Mouse (Mus musculus) ES-CJ7 (cell line): ENCODE data around the gene Arf5.

Experiments used
- DNase-seq: peaks from one replicate; pipeline ENCODE4 v3.0.0; 2011; ENCODE audit warnings: low read depth, low spot score

Gene Arf5

DNA sequence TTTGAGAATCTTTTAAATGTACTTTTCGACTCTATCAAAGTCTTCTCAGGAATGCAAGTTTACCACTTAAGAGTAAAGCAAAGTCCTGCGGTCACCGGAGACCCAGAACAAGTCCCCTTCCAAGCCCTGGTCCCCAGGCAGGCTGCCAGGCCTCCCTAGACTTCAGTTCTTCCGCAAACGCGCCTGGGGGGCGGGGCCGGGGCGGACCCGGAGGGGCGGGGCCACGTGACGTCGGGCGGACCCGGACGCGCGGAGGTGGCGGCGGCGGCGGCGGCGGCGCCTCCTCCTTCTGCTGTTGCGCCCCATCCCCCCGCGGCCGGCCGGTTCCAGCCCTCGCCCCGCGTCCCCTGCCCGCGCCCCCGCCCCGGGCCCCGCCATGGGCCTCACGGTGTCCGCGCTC is at the start of gene Arf5:
Arf5 (plus strand) TSS at position 248 of the 400 bp plus-strand sequence.
- peak; percentile 73 for DNase-seq

DNA sequence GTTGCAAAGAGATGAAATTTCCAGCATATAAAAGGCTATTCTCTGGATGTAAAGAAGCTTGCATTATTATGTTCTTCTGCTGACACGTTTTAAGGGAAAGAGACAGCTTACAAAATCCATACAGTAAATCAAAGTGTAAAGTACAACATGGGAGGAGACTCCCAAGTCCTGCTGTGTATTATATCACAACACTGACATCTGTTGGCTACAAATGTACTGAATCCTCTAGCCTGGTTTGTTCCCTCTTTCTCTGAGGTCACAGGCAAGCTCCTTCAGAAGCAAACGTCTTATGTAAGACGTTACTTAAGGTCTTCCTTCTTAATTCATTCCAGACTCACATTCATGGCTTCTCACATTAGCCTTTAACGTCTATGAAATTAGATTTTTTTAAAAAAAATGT is 41.4 kb upstream of the Arf5 start:
- no peak for DNase-seq

DNA sequence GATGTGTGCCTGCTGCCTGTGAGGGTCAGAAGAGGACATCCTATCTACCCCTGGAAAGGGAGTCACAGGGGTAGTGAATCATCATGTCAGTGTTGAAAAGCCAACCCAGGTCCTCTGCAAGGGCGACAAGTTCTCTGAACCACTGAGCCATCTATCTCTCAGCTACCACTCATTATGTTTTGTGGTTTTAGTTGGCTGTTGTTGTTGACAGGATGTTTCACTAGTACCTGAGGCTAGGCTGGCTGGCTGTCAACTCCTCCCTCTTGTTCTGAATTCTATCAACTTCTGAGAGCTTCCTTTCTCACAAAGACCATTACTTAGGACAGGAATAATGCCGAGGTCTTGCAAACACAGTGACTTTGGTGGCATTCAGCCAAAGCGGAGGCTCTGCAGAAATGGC is 38.2 kb upstream of the Arf5 start:
- DNase-seq: no peak

DNA sequence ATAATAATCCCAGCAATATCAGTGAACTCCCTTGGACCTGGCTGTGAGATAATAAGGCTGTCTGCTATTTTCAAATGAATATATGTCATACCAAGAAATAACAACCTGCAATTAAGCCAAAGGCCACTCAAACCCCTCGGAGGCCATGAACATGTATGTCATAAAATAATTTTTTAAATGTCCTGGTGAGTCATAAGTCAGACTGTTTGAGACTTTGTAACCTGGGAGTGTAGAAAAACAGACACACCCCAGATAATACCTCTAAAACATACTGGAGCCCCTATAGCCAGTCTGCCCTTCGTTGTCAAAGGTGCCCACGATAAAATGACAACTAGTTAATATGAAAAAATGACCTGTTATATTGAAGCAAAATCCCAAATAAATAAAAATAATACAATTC is 34.3 kb upstream of the Arf5 start:
- DNase-seq: no peak

DNA sequence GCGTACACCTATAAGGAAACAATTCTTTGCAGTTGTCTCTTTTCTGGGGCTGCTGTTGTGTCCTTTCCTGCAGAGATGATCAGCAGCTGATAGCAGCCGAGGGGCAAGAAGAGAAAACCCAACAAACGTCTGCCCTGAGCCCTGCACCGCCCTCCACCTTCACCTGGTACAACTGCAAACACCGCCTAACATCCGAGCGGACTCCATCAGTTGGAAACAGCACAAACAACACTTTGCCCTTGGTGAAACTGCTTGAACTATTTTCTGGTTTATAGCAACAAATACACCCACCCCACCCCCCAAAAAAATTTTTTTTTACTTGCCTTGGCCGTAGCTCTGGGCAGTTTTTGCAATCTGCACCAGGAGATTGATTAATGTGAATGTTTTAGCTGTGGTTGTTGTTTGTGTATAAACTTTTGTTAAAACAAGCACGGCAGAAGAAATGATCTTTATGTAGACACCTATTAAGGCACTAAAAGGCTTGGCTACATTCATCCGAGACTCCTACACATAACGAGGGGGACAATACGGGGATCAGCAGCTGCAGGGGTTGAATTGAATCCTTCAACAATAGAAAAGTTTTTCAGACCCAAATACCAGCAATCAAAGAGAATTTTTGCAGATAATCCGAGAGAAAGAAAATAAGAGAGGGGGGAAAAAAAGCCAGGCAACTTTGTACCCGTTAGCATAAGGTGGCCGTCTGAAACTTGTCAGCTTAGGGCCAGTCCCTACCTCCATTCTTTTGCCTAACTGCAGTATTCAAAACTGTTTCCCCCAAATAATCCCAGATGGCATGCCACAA is 27.1 kb upstream of the Arf5 start:
- DNase-seq: no peak

DNA sequence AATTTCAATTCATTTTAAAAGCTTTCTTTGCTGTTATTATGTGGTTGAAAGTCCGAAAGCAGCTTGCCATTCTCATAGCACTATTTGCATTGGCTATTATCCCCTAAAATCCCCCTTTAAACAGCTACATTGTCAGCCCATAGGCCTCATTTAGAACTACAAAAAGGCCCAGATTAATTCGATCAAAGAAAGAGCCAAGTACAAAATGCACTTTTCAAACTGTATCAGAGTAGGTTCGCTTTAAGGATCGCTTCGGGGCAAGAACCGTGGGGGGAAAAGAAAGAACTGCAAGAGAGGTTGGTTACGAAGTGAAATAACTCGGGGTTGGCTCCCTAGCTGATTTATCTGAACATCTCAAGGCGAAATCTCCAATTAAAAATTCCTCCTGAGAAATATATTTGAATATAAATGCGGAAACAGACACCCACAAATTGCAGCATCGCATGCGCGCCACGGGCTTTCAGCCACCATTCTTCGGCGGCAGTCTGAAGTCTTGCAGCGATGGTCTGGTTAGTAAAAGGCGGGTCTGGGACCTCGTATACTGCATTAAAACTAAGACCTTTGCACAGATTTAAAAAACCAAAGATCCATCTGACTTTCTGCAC is 26.4 kb upstream of the Arf5 start:
- DNase-seq: no peak

DNA sequence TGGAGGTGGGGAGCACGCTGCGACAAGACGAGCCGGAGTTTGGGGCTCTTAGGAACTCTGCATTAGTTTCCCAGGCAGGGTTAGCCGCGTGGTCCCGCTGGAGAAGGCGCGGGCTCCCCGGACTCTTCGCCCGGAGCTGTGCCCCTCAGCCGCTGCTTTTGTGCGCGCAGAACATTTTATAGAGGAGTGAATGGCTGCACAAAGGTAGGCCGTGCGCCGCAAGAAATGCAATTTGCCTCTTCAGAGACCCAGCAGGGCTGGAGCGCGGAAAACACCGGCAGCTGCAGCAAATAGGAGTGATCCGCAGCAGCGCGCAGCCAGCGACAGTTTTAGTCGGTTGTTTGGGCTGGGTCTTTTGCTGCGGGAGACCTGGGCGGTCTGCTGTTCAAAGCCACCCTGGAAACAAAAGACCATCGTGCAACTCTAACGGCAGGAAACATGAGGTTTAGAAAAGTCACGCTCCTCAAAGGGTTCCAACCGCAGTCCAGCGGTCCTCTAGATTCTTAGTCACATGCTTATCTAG is 25.6 kb upstream of the Arf5 start, which contains the start of gene Zfp800:
Zfp800 (minus strand) TSS at position 325 of the 523 bp plus-strand sequence.
- peak; percentile 36 for DNase-seq

DNA sequence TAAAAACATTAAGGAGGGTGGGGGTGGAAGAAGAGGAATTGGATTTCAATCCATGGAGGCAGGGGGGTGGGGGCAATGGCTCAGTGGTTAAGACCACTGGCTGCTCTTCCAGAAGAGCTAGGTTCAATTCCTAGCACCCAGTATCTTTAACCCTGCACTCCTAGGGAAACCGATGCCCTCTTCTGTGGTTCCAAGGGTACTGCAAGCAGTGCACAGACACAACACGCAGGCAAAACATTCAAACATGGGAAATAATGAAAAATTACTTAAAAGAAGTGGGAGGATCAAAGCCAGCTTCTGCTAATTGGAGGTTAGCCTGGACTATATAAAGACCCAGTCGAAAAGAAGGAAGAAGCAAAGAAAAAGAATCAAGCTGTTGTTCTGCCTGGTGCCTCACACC is 24.6 kb upstream of the Arf5 start:
- DNase-seq: peak; percentile 46

DNA sequence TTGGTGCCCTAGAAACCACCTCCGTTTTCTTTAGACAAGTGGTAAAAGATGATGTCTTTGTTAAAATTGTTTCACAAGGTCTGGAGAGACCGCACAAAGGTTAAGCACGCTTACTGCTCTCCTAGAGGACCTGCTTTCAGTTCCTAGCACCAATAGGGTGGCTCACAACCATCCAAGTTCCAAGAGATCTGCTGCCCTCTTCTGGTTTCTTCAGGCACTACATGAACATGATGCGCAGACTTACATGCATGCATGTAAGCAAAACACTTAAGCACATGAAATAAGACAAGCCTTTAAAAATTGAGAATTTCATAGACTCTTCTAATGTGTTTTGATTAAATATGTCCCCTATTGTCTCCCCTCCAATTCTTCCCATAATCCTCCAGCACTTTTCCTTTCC is 23.6 kb upstream of the Arf5 start:
- DNase-seq: peak; percentile 86

DNA sequence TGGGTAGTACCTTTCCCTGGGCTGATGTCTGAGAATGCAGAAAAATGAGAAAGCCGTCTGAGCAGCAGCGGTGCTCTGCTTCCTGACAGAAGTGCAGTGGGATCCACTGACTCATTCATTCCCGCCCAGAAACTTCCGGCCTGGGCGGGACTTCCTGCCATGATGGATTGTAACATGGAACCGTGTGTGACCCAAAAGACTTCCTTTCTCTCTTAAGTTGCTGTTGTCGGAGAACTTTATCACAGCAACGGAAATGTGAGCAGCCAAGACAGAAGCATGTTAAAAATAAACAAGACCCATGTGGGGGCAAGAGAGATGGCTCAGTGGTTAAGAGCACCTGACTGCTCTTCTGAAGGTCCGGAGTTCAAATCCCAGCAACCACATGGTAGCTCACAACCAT is 13.3 kb upstream of the Arf5 start:
- no peak for DNase-seq

DNA sequence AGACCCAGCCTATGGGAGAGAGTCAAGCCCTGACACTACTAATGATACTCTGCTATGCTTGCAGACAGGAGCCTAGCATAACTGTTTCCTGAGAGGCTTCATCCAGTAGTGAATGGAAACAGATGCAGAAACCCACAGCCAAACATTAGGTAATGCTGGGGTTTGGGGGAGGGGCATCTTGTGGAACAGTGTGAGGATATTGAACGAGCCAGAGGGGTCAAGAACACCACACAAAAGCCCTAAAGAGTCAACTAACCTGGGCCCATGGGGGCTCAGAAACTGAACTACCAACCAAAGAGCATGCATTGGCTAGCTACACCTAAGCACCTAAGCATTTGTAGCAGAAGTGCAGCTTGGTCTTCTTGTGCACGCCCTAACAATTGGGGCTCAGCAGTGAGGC is 12.1 kb upstream of the Arf5 start:
- no peak for DNase-seq

DNA sequence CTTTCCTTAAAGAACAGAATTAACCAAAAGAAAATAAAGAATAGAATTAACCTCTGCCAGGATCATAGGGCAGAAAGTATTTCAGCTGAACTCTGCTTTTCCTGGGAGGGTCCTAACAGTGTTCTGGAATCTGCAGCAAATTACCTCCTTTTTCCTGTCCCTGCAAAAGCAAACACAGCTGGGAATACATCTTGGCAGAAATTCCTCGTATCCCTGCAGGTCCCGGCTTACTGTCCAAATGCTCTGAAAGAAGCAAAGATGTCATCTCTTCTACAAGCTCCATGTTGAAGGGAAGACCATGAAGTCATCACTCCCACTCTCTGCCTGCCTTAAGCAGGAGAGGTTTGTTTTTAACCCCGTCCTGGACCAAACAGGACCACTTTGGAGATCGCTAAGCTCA is 6.4 kb upstream of the Arf5 start:
- DNase-seq: no peak

DNA sequence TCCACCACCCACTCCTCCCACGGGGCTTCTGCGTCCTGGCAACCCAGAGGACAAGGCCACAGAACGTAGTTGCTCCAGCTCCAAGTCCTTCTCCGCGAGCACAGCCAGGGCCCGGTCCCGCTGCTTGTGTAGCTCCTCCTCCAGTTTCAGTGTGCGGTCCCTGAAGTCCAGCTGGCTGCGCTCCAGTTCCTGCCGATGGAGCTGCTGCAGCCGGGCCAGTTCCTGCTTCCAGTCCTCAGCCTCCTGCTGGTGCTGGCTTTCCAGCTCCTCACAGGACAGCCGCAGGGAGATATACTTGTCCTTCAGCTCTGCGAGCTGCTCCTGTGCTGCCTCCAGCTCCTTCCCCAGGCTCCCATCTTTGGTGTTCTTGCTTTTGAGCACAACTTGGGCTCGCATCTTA is 4.9 kb upstream of the Arf5 start:
- DNase-seq: no peak

DNA sequence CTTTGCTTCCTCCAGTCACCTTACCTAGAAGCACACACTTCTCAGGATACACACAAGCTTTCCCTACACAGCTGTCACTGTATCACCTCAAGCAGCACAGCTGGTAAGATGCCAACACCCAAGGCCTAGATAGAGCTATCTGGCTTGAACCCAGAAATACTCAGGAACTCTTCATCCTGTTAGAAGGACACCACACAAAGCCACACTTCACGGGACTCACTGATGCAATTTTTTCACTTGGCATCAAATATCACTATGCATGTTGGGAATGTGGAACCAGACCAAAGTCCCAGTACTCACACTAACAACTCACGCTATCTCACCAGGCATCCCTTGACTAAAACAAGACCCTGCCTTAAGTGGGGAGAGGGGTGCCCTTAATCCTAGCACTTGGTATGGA is 3.7 kb upstream of the Arf5 start:
- DNase-seq: no peak

DNA sequence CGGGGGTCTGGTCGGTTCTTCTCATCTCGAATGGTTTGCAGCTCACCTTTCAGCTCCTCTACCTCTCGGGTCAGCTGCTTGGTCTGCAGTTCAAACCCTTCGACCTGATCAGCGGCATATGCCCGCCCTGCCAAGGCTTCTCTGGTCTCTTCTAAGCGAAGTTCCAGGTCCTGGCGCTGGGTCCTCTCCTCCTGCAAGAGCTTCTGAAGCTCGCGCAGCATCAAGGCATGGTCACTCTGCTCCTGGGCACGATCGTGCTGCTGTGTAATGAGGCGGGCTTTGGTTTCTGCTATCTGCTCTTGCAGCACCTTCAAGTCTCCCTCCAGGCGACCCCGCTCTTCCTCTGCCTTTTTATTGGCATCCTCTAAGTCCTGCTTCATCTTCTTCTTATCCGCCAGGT is 3.0 kb upstream of the Arf5 start:
- DNase-seq: no peak

DNA sequence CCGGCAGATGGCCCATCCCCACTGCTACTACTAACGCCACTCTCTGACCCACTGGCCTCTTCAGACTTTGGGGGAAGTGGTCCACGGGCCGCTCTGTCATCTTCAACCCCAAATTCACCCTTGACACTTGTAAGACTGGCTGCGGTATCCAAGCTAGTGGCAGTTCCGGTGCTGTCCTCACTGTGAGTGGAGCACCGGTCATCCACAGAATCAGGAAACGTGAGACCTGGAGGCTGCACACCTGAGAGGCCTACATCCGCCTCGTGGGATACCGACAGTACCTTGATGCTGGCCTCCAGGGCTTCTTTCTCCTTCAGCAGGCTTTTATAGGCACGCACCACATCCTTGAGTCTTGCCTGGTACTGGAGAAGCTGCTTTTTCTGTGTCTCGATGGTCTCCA is 2.5 kb upstream of the Arf5 start:
- no peak for DNase-seq

DNA sequence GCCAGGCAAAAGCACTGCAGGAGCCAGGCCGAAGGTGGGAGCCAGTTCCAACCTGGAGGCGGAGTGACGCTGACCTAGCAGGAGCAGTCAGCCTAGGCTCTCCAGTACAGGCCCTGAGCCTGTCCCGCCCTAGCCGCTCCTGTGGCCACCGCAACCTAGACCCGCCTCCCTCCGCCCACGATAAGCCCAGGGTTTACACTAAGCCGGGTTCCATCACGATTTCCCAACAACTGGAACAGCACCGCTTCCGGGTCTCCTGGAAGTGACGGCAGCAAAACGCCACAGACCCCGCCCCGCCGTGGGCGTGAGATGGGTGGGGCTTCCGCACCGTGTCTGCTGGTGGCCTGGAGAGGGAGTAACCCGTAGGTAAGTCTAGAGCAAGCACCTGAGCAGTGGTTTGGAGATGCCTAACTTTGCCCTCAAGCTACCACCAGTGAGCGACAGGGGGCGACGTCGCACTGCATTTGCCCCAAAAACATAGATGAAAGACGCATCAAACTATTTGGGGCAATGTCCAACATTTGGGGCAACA is 1.8 kb upstream of the Arf5 start:
- DNase-seq: peak; percentile 97

DNA sequence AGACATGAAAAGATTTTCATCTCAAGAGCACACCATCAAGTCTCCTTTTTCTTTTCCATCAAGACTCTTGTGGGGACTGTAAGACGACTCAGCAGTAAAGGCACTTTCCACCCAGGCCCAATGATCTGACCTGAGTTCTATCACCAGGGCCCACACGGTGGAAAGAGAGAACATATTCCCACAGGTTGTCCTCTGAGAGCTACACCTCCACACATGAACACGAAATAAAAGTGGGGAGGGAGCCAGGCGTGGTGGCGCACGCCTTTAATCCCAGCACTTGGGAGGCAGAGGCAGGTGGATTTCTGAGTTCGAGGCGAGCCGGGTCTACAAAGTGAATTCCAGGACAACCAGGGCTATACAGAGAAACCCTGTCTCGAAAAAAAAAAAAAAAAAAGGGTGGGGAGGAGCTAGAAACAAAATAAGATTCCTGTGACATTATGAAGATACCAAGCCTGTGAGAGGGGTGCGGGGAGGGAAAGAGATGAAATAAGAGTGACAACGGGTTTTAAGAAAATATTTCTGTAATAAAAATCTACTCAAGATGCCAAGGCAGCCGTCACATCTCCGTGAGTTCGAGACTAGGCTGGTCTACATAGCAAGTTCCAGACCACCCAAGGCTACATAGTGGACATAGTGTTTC is 589 bp upstream of the Arf5 start:
- no peak for DNase-seq

DNA sequence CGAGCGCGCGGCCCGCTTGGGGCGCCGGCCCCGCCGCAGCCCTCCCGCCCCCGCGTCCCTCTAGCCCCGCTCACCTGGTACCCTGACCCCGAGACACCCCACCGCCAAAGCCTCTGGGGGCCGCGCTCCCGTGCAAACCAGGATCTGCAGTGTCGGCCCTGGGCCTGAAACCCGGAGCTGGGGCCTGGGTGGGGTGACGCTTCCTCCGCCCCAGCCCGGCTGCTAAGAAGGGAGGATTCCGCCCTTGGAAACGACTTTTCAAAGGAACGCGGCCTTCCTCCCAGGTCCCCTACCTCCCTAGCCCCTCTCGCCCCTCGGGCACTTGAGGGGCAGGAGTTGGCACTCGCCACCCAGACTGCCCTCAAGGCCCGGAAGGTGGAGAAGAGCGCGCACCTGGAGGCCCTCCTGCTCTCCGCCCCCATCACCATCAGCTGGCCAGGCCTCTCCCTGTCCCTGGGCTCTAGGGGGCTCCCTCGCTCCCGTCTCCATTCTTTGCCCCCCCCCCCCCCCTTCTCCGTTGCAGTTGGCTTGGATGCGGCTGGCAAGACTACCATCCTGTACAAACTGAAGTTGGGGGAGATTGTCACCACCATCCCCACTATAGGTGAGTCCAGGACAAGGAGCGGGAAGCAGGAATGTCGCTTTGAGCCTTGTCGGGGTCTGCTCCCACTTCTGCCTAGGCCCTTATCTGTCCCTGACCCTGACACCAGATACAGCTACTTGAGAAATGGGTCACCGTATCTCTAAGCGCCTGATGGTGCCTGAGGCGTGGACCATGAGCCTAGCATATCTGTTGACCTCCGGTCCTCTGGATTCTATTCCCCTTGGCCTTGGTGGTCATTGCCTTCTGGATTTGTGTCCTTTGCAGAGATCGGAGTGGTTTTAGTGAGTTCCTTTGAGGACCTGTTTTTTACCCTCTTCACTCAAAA is 671 bp downstream of the Arf5 start:
- DNase-seq: peak; percentile 23

DNA sequence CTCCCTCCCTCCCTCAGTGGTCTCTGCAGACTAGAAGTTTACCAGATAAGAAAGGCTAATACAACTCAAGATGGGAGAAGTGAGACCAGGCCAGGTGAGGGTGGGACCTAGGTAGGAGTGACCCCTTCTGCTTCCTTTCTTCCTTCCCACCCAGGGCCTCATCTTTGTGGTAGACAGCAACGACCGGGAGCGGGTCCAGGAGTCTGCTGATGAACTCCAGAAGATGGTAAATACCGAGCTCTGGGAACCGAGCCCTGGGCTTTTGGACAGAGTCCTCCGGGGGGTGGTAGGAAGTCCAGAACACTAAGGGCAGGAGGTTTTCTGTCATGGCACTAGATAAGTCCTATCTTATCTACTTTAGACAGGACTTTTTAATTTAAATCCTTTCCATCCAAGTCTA is 1.7 kb downstream of the Arf5 start:
- no peak for DNase-seq

DNA sequence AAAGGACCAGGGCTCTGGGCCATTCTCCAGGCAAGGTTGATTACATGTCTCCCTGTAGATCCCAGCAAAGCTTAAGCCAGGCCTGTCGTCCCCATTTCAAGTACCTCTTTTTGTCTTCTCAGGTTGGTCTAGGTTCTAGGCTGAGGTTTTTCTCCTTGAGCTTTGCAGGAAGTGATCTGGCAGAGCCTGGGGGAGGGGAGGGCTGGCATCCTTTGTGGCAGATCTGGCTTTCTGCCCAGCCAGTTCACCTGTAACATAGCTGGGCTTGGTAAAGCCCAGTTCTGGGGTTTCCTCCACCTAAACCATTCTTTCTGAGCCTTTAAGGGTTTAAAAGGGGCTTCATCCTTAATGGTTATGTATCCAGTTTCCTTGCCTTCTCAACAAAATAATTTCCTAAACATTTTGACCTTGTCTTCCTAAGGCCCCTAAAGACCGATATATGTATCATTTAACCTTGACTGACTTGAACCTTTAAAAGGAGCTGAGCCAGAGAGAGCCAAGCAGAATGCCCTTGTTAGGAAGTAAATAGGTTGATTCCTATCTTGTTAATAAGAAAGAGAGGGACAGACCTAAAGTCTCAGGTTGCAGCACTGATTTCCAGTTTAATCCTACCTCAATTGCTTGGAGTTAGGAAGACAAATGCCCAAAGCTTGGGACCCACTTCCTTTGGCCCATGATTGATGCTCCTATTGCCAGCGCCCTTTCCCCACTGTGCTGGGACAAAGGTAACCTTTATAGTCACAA is 3.9 kb downstream of the Arf5 start, which contains the start of gene Fscn3:
Fscn3 (plus strand) TSS at position 694 of the 744 bp plus-strand sequence.
- DNase-seq: peak; percentile 13
